Mouse (Mus musculus) A20 (cell line): Measurements from ENCODE around the gene Prkar2b.

Experiments
- DNase-seq: peaks from one replicate; pipeline ENCODE4 v3.0.0-alpha.2; 2011; ENCODE audit warnings: low read depth, low spot score

Gene Prkar2b

GRCm38 (mm10) chr12:32060247-32061089 is 628 bp downstream of the Prkar2b start:
- DNase-seq = peak; percentile 86

- DNase-seq = no peak
These were observed 1.4 kb downstream of the Prkar2b start for GRCm38 (mm10) chr12:32059707-32060106.

GRCm38 (mm10) chr12:32059135-32059534 is 2.0 kb downstream of the Prkar2b start:
- DNase-seq = no peak

GRCm38 (mm10) chr12:32057461-32058199 is 3.5 kb downstream of the Prkar2b start:
- no peak for DNase-seq

- no peak for DNase-seq
These were observed 5.3 kb downstream of the Prkar2b start for GRCm38 (mm10) chr12:32055797-32056196.

GRCm38 (mm10) chr12:32054476-32055166 is 6.5 kb downstream of the Prkar2b start:
- no peak for DNase-seq

GRCm38 (mm10) chr12:32053637-32054366 is 7.3 kb downstream of the Prkar2b start:
- no peak for DNase-seq

- DNase-seq = no peak
These were observed 8.2 kb downstream of the Prkar2b start for GRCm38 (mm10) chr12:32052882-32053281.

GRCm38 (mm10) chr12:32050165-32050564 is 10.9 kb downstream of the Prkar2b start:
- no peak for DNase-seq

- no peak for DNase-seq
These were observed 15.3 kb downstream of the Prkar2b start for GRCm38 (mm10) chr12:32045566-32046330.

GRCm38 (mm10) chr12:32044487-32045134 is 16.5 kb downstream of the Prkar2b start:
- DNase-seq = no peak

- no peak for DNase-seq
These were observed 27.6 kb downstream of the Prkar2b start for GRCm38 (mm10) chr12:32033536-32033935.

GRCm38 (mm10) chr12:32032917-32033316 is 28.2 kb downstream of the Prkar2b start:
- no peak for DNase-seq

- no peak for DNase-seq
These were observed 42.7 kb downstream of the Prkar2b start for GRCm38 (mm10) chr12:32018376-32018750.

GRCm38 (mm10) chr12:32017636-32018375 is 43.3 kb downstream of the Prkar2b start:
- DNase-seq = no peak

GRCm38 (mm10) chr12:32016472-32016871 is 44.6 kb downstream of the Prkar2b start:
- no peak for DNase-seq

GRCm38 (mm10) chr12:32015268-32015769 is 45.8 kb downstream of the Prkar2b start:
- no peak for DNase-seq

GRCm38 (mm10) chr12:32014811-32015210 is 46.3 kb downstream of the Prkar2b start:
- DNase-seq = no peak

- DNase-seq = no peak
These were observed 48.9 kb downstream of the Prkar2b start for GRCm38 (mm10) chr12:32012169-32012568.
